Mouse (Mus musculus): ENCODE data around the gene Tex13c2. TPM values are rescaled to one million over a fixed set of nuclear protein-coding genes. Genes with fewer than 3 reads are reported as not detected.

The Tex13c2 gene
- polyA plus RNA-seq (2015; fragmentation: Nextera tagmentation; extraction: Ambion mirVana) = 0.13 TPM in 1 of 2 replicates, not detected in the other

DNA sequence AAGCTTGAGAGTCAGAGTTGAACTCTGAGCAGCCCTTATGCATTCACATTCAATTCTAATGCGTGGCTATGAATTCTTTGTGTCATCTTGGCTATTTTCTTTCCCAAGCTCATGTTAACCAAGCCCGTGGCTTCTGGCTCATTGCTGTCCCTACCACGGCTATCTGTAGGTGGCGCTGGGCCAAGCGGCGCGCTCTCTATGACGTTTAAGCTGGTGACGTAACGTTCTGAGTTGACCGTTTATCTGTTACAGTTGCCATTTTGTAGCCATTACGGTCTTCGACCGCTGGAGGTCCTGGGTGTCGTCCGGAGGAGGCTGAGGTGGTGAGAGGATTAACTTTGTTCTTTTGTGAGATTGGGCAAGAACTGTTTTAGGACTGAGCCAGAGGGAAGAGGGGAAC is at the start of gene Tex13c2:
TSS of gene Tex13c2 (plus strand) at position 246 of the 400 bp plus-strand sequence.
- 90% methylated on average over 16 of the region's 16 CpGs for WGBS
- H3K27me3 ChIP-seq (ENCODE audit: control insufficient read depth, insufficient read depth, low read depth, low read length) = no peaks in the 10 kb centered on the region
- no peak within 1 kb of the TSS for H3K9ac ChIP-seq (ENCODE audit: low read depth, low read length)
- 0 out of 2 replicates have a peak, but pooled peaks cover 2% of the 10 kb centered on the region for H3K9me3 ChIP-seq (replicated peaks; ENCODE audit: control insufficient read depth, low read length, poor library complexity, severe bottlenecking)
- H3K4me1 ChIP-seq (ENCODE audit: control insufficient read depth, insufficient read depth, low read length) = no peaks in the 10 kb centered on the region
- no peak within 1 kb of the TSS for H3K4me3 ChIP-seq (ENCODE audit: low read depth, low read length)
- H3K4me2 ChIP-seq (ENCODE audit: low read length) = no peak within 1 kb of the TSS
- ATAC-seq = no peak
- no peaks in the 10 kb centered on the region for H3K36me3 ChIP-seq (ENCODE audit: control insufficient read depth, insufficient read depth, low read length)
- H3K27ac ChIP-seq (ENCODE audit: low read length) = no peak within 1 kb of the TSS

DNA sequence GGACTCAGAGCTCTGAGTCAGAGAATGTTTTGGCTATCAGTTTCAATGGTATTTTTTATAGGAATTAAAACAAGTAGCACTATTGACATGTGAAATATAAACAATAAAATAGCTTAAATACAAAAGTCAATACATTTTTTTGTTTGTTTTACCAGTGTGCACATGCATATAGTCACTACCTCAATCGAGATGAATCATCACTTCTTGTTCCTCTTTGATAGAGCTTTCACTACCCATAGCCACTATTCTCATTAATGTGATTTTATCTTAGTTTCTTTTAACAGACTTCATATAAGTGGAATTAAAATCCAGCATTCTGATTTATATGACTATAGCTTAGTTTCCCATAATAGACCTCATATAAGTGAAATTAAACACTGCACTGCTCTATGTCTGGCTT is 39.2 kb upstream of the Tex13c2 start:
- Histone ChIP-seq H3K27ac (ENCODE audit: low read length) (no peak overlapping the region), H3K9me3 (replicated peaks; ENCODE audit: control insufficient read depth, low read length, poor library complexity, severe bottlenecking) (no peaks in the 10 kb centered on the region), H3K4me3 (ENCODE audit: low read depth, low read length) (no peak overlapping the region), H3K4me2 (ENCODE audit: low read length) (no peak overlapping the region), H3K27me3 (ENCODE audit: control insufficient read depth, insufficient read depth, low read depth, low read length) (no peaks in the 10 kb centered on the region), H3K9ac (ENCODE audit: low read depth, low read length) (no peak overlapping the region), H3K4me1 (ENCODE audit: control insufficient read depth, insufficient read depth, low read length) (no peaks in the 10 kb centered on the region), H3K36me3 (ENCODE audit: control insufficient read depth, insufficient read depth, low read length) (no peaks in the 10 kb centered on the region)
- no peak for ATAC-seq
- WGBS = 84% methylated on average over 1 of the region's 1 CpGs

DNA sequence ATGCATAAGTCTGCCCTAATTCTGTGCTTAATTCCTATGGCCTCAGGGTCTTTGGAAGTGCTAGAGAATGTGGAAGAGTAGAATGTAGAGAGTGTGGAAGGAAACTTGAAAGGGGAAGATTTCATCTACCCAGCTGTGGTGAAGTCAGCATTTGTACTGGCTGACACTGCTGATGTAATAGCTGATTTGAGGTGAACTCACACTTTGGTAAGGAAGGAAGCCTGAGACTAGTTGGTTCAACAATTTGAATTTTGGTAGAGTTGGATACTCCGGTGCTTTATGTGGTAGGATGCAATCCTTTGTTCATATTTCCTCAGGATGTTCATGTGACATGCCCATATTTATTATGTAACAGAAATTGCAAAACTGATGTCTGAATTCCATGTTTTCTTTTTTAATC is 36.5 kb upstream of the Tex13c2 start:
- 93% methylated on average over 1 of the region's 1 CpGs for WGBS

DNA sequence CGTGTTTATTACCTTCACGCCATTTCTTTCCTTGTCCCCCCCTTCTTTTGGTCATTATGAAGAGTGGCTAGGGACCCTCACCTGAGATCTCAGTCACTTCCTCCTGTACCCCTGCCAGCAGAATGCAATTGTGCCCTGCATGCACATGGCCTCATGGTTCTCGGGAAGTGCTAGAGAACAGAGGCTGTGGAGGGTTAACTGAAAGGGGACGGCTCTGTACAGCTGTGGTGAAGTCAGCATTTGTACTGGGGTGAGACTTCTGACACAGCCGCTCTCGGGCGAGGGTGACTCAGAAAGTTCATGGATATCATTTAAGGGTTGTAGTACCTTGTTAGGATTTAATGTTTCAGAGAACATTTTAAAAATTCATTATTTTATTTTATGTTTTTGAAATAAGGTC is 35.0 kb upstream of the Tex13c2 start:
- H3K9ac ChIP-seq (ENCODE audit: low read depth, low read length) = no peak overlapping the region
- H3K4me3 ChIP-seq (ENCODE audit: low read depth, low read length) = no peak overlapping the region
- no peak overlapping the region for H3K4me2 ChIP-seq (ENCODE audit: low read length)
- H3K27ac ChIP-seq (ENCODE audit: low read length) = no peak overlapping the region
- WGBS = 76% methylated on average over 7 of the region's 7 CpGs
- no peaks in the 10 kb centered on the region for H3K9me3 ChIP-seq (replicated peaks; ENCODE audit: control insufficient read depth, low read length, poor library complexity, severe bottlenecking)
- H3K27me3 ChIP-seq (ENCODE audit: control insufficient read depth, insufficient read depth, low read depth, low read length) = no peaks in the 10 kb centered on the region
- ATAC-seq = no peak
- no peaks in the 10 kb centered on the region for H3K36me3 ChIP-seq (ENCODE audit: control insufficient read depth, insufficient read depth, low read length)
- no peaks in the 10 kb centered on the region for H3K4me1 ChIP-seq (ENCODE audit: control insufficient read depth, insufficient read depth, low read length)

More for the DNA sequence above, 36.5 kb upstream of the Tex13c2 start:
- Histone ChIP-seq H3K36me3 (ENCODE audit: control insufficient read depth, insufficient read depth, low read length) (no peaks in the 10 kb centered on the region), H3K4me3 (ENCODE audit: low read depth, low read length) (no peak overlapping the region), H3K9me3 (replicated peaks; ENCODE audit: control insufficient read depth, low read length, poor library complexity, severe bottlenecking) (no peaks in the 10 kb centered on the region), H3K4me2 (ENCODE audit: low read length) (no peak overlapping the region), H3K9ac (ENCODE audit: low read depth, low read length) (no peak overlapping the region), H3K27me3 (ENCODE audit: control insufficient read depth, insufficient read depth, low read depth, low read length) (no peaks in the 10 kb centered on the region), H3K4me1 (ENCODE audit: control insufficient read depth, insufficient read depth, low read length) (no peaks in the 10 kb centered on the region), H3K27ac (ENCODE audit: low read length) (no peak overlapping the region)
- no peak for ATAC-seq

DNA sequence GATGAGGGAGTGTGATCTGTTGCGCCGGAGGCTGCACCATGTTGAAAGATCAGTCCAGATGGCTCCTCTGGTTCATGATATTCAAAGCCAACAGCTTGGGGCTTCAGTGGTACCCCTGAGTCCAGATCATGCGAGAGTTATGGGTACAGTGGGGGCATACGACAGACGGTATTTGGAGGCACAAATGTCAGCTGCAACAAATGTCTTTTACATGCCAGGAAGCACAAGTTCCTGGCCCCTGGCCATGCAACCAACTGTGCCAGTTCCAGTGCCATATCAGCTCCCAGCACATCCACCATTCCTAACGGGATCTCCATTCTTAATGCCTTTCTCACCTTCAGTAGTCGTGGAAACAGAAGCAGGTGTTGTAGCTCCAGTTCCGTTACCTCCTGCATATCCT is 845 bp downstream of the Tex13c2 start:
- ATAC-seq = no peak
- WGBS = 95% methylated on average over 8 of the region's 8 CpGs
- no peak overlapping the region for H3K4me2 ChIP-seq (ENCODE audit: low read length)
- no peaks in the 10 kb centered on the region for H3K4me1 ChIP-seq (ENCODE audit: control insufficient read depth, insufficient read depth, low read length)
- H3K27ac ChIP-seq (ENCODE audit: low read length) = no peak overlapping the region
- H3K36me3 ChIP-seq (ENCODE audit: control insufficient read depth, insufficient read depth, low read length) = no peaks in the 10 kb centered on the region
- H3K9ac ChIP-seq (ENCODE audit: low read depth, low read length) = no peak overlapping the region
- H3K9me3 ChIP-seq (replicated peaks; ENCODE audit: control insufficient read depth, low read length, poor library complexity, severe bottlenecking) = 0 out of 2 replicates have a peak, but pooled peaks cover 2% of the 10 kb centered on the region
- no peak overlapping the region for H3K4me3 ChIP-seq (ENCODE audit: low read depth, low read length)
- H3K27me3 ChIP-seq (ENCODE audit: control insufficient read depth, insufficient read depth, low read depth, low read length) = no peaks in the 10 kb centered on the region

DNA sequence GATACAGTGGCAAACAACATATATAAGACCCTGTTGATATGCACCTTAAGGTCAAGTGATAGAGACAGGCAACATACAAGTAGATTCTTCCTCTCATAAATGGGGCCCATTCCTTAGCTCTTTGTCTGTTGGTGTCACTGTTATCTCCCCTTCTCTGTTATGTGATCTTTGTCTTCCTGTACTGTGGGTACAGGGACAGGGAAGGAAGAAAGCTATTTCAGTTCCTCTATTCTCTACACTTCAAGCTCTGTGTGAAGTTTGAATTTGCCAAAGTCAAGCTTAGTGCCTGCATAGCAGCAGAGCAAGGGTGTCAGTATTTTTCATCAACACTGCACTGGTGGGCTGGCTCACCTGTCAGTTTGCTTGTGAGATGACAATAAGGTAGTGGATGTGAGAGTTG is 11.0 kb downstream of the Tex13c2 start:
- H3K27me3 ChIP-seq (ENCODE audit: control insufficient read depth, insufficient read depth, low read depth, low read length) = no peaks in the 10 kb centered on the region
- H3K4me3 ChIP-seq (ENCODE audit: low read depth, low read length) = no peak overlapping the region
- no peaks in the 10 kb centered on the region for H3K36me3 ChIP-seq (ENCODE audit: control insufficient read depth, insufficient read depth, low read length)
- no peak overlapping the region for H3K4me2 ChIP-seq (ENCODE audit: low read length)
- H3K9me3 ChIP-seq (replicated peaks; ENCODE audit: control insufficient read depth, low read length, poor library complexity, severe bottlenecking) = no peaks in the 10 kb centered on the region
- H3K4me1 ChIP-seq (ENCODE audit: control insufficient read depth, insufficient read depth, low read length) = no peaks in the 10 kb centered on the region
- no peak overlapping the region for H3K9ac ChIP-seq (ENCODE audit: low read depth, low read length)
- ATAC-seq = no peak
- no peak overlapping the region for H3K27ac ChIP-seq (ENCODE audit: low read length)

DNA sequence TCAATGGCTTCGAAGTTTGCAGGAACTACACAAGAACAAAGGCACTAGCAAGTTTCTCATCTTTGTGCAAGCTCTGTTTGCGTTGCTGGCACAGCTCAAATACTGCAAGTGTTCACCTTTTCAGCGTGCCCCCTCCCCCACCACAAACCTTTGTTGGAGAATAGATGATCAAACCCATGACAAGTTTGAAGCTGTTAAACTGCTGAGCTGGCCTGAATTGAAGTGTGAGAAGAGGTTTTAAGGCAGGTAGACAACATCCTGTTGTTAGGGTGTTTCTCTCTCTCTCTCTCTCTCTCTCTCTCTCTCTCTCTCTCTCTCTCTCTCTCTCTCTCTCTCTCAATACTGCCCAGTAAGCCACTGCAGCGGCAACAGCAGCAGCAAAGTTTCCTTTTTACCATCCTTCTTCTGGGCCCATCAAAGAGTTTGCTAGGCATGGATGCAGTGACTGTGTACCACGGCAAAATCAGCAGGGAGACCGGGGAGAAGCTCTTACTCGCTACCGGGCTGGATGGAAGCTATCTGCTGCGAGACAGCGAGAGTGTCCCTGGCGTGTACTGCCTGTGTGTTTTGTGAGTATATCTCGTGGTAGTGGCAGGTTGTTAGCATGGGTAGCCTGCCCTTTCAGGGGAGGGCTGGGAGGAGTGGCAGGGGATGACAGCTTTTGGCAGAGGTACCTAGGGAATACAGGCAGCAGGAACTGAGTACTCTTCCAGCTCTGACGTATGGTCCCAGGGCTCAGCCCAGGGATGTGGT is 13.0 kb downstream of the Tex13c2 start, which contains the start of gene Sh2d1a:
TSS of gene Sh2d1a (plus strand) at position 163 of the 753 bp plus-strand sequence.
- WGBS = 74% methylated on average over 13 of the region's 13 CpGs
- H3K4me3 ChIP-seq (ENCODE audit: low read depth, low read length) = no peak within 1 kb of the TSS
- H3K36me3 ChIP-seq (ENCODE audit: control insufficient read depth, insufficient read depth, low read length) = no peaks in the 10 kb centered on the region
- H3K4me2 ChIP-seq (ENCODE audit: low read length) = no peak within 1 kb of the TSS
- no peaks in the 10 kb centered on the region for H3K4me1 ChIP-seq (ENCODE audit: control insufficient read depth, insufficient read depth, low read length)
- no peaks in the 10 kb centered on the region for H3K27me3 ChIP-seq (ENCODE audit: control insufficient read depth, insufficient read depth, low read depth, low read length)
- no peak within 1 kb of the TSS for H3K9ac ChIP-seq (ENCODE audit: low read depth, low read length)
- ATAC-seq = no peak
- H3K27ac ChIP-seq (ENCODE audit: low read length) = no peak within 1 kb of the TSS
- H3K9me3 ChIP-seq (replicated peaks; ENCODE audit: control insufficient read depth, low read length, poor library complexity, severe bottlenecking) = no peaks in the 10 kb centered on the region

DNA sequence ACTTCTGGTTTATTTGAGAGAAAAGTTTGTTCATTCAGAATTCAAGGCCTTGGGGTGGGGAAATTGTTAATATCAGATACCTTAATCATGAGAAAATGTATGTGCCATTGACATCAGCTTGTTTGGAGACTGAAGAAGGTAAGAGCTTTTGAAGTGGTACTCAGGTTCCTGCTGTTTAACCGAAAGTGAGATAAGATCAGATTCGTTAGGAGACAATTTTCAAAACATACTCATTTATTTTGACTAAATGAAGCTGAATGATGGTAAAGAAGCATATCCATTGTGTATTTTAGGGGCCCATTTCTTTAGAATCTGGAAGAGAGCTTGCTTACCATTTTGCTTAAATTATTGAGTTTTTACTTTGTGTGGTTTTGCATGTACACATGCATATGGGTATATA is 21.6 kb downstream of the Tex13c2 start:
- Histone ChIP-seq H3K9me3 (replicated peaks; ENCODE audit: control insufficient read depth, low read length, poor library complexity, severe bottlenecking) (no peaks in the 10 kb centered on the region), H3K4me2 (ENCODE audit: low read length) (no peak overlapping the region), H3K27ac (ENCODE audit: low read length) (no peak overlapping the region), H3K9ac (ENCODE audit: low read depth, low read length) (no peak overlapping the region), H3K4me1 (ENCODE audit: control insufficient read depth, insufficient read depth, low read length) (no peaks in the 10 kb centered on the region), H3K36me3 (ENCODE audit: control insufficient read depth, insufficient read depth, low read length) (no peaks in the 10 kb centered on the region), H3K27me3 (ENCODE audit: control insufficient read depth, insufficient read depth, low read depth, low read length) (no peaks in the 10 kb centered on the region), H3K4me3 (ENCODE audit: low read depth, low read length) (no peak overlapping the region)
- WGBS = 92% methylated on average over 2 of the region's 2 CpGs
- ATAC-seq = no peak

DNA sequence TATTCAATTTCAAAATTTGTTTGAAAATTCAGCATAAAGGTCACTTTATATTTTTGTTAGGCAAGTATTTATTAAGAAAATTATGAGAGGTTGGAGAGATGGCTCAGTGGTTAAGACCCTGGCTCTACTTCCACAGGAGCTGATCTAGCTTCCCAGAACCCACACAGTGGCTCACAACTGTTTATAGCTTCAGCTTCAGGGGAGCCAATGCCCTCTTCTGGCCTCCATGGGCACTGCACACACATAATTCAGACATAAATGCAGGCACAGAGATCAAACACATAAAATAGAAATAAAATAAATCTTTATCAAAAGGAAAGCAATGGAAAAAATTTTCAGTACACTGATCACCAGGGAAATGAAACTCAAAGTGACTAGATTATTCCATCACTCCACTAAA is 23.1 kb downstream of the Tex13c2 start:
- Histone ChIP-seq H3K36me3 (ENCODE audit: control insufficient read depth, insufficient read depth, low read length) (no peaks in the 10 kb centered on the region), H3K9ac (ENCODE audit: low read depth, low read length) (no peak overlapping the region), H3K4me2 (ENCODE audit: low read length) (no peak overlapping the region), H3K27ac (ENCODE audit: low read length) (no peak overlapping the region), H3K27me3 (ENCODE audit: control insufficient read depth, insufficient read depth, low read depth, low read length) (no peaks in the 10 kb centered on the region), H3K9me3 (replicated peaks; ENCODE audit: control insufficient read depth, low read length, poor library complexity, severe bottlenecking) (no peaks in the 10 kb centered on the region), H3K4me3 (ENCODE audit: low read depth, low read length) (no peak overlapping the region), H3K4me1 (ENCODE audit: control insufficient read depth, insufficient read depth, low read length) (no peaks in the 10 kb centered on the region)
- ATAC-seq = no peak

Data from midbrain, embryonic 16.5 days (tissue).